Mouse (Mus musculus) layer of hippocampus, adult 11-12 months (tissue): ENCODE measurements at regions not wholly inside any gene's neighbourhood (a gene's known extent, or its start where the extent isn't known, plus 50 kb on each side); places are given as distances from the start of the nearest gene placed in this dataset.

Experiments used
- DNase-seq: peaks from one replicate; pipeline ENCODE4 v3.0.0; 2022; ENCODE audit warnings: low spot score

DNA sequence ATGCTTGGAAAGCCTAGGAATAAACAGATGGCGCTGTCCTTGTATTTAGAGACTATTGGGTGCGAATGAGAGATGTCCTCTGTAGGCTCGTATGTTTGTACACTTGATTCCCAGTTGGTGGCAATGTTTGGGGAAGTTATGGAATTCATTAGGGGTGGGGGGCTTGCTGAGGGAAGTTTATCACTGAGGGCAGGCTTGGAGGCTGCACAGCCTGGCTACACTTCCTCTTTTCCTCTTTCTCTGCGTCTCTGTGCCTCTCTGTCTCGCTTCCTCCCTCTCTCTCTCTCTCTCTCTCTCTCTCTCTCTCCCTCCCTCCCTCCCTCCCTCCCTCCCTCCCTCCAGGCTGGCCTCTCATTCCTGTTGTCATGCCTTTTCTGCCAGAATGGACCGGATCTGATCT, 104.2 kb upstream of the Arid2 start:
- no peak for DNase-seq

DNA sequence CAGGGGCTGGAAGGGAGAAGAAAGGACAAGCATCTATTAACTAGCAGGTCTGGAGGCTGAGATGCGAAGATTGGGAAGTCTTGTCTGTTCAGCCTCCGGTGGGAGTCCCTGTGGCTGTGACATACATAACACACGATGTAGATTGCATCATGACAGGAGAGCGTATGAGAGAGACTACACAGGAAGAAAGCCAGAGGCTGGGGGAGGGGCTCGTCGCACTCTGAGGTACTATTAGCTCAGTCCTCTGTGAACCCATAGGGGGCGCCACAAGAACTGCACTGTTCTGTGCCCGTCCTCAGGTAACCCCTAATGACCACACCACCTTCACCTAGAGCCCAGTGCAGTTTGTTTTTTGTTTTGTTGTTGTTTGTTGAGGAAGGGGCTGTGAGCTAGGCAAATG, 102.7 kb upstream of the Arid2 start:
- no peak for DNase-seq

DNA sequence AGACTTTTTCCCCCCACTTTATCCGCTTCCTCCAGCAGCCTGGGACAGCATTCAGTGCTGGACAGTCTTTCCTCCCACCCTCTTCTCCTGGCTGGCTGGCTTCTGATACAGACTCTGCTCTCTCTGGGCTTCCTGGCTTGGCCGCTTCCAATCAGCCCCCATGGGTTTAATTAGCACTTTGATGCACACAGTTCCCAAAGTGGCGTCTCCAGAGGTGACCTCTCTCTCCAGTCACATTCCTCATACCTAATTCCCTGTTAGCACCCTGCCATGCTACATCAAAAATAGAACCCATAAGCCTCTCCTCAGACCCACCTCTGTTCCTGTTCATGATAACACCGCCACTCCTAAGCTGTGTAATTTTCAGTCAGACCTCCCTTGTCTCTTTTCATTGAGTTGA, 101.9 kb upstream of the Arid2 start:
- no peak for DNase-seq

DNA sequence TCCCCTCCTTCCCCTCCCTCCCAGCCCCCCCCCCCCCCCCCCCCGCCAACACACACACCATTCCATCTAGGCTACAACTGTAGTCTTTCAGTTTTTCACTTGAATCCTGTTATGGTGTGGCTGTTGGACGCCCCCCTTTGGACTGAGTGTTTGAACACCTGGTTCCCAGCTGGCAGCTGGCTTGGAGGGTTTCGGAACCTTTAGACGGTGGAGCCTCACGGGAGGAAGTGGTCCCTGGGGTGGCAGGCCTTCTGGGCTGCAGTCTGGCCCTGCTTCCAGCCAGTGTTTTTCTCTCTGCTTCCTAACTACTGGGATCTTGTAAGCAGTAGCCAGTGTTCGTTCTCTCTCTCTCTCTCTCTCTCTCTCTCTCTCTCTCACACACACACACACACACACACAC, 101.4 kb upstream of the Arid2 start:
- DNase-seq: no peak

DNA sequence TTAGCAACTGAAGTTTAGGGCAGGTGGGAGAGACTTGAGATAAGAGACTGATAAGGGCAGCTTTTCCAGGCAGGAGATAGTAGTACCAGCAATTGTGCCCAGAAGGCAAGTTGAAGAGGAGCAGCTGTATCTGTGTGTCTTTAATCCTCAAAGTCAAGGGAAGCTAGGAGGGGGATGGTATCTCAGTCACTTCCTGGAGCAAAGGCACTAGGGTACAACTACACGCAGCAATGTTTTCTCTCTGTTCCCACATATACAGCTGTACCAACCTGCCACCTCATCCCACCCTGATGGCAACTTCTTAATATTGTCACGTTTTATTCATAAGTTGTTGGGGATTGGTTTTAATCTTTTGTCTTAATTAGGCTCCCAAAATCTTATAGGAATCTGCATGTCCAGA, 97.8 kb upstream of the Arid2 start:
- DNase-seq: no peak

DNA sequence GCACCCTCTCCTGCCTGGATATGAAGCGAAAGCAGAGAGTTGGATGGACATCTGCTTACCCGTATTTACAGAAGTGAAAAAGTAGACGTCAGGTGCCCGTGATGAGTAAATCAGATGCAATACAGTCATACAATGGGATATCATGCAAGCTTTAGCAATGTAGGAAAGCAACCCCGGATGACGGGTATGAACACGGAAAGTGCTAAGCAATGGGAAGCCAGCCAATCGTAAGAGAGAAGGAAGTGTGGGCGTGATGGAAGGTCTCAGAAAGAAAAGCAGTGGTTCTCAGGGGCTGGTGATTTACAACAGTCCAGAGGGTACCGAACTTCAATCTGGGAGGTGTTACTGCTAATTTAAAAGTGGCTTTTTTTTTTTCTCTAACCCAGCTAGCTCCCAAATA, 89.9 kb upstream of the Arid2 start:
- no peak for DNase-seq

DNA sequence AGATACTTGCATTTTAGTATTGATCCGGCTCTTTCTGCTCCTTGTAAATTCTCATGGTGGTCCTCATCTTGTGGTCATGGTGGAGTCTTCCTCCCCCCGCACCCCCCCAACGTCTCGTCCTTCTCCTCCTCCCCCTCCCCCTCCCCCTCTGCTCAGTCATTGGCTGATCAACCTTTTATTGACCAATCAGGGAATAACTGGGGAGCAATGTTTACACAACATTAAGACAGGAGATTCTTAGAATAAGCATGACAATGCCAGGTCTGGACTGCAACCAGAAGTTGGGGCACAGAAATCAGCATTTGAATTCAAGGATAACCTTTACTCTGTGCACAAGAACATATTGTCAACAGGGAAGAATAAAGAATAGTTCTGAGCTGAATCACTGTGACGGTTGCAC, 89.4 kb upstream of the Arid2 start:
- DNase-seq: no peak

DNA sequence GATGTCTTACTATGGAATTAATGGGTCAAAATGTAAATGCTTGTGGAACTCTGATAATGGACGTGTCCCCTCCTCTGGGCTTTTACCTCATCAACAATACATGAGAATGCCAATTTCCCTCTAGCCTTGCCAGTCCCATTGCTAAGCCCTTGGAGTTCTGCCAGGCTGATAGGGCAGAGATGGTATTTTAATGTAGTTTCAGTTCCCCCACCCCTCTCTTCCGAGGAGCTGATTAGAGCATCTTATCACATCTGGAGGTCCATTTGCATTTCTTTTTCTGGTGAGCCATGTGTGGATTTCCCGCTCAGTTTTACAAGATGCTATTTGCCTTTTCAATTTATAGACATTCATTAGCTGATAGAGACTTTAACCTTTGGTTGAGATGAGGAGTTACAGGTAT, 86.0 kb upstream of the Arid2 start:
- DNase-seq: no peak

DNA sequence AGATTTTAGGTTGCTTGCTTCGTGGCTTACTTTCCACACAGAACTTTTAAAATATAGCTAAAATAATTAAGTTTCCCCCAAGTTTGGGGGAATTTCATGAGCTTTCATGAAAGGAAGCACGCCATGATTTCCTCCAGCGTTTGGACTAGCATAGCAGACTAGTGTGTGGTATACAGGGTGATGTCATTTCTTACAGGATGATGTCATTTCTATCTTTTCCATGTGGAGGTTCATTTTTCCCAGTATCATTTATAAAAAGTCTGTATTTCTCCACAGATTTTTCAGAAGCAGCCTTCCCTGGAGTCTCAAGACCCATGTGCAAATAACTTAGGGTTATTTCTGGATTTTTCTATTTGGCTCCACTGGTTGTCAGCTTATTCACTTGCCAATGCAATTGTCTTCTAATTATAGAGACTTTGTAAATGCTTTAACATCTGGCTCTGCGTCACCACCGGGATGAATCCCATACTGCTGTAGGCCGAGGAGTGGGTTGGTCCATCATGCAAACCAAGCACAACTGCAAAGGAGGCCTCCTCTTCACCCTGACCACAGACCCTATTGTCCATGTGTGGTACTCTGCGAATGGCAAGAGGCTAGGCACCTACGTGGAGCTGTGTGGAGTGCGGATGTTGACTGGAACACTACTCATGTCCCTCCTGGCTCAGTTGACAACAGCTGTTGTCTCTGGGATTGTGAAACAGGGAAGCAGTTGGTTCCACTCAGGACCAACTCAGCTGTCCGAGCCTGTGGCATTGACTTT, 85.4 kb upstream of the Arid2 start:
- DNase-seq: no peak

DNA sequence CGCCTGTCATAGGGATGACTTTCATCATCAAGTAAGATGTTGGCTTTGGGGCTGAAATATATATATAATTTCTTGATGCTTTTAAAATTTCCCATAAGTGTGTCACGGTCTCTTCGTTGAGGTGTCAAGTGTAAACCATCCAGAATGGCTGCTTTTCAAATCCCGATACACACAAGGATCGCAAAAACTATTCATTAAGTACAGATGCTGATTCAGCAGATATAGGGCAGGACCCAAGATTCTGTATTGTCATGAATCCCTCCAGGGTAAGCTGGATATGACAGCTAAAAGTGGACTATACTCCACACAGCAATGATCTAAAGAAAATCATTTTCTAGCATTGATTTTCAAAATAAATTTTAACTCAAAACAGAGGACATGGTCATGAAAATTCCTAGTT, 83.1 kb upstream of the Arid2 start:
- no peak for DNase-seq

DNA sequence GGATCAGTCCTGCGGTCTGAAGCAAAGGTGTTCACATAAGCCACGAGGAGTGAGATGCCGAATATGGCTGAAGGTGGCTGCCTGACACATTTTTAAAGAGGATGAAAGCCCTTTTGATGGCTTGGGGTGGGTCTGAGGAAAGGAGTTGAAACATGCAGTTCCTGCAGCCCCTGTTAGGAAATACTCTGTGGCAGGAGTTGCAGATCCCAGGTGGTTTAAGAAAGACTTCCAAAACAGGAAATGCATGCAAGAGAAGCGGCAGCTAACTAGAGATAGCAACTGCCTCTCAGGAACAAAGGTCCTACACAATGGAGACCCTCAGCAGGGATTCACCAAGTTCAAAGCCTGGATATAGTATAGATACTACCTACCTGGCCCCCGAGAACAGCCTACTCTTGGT, 82.7 kb upstream of the Arid2 start:
- no peak for DNase-seq

DNA sequence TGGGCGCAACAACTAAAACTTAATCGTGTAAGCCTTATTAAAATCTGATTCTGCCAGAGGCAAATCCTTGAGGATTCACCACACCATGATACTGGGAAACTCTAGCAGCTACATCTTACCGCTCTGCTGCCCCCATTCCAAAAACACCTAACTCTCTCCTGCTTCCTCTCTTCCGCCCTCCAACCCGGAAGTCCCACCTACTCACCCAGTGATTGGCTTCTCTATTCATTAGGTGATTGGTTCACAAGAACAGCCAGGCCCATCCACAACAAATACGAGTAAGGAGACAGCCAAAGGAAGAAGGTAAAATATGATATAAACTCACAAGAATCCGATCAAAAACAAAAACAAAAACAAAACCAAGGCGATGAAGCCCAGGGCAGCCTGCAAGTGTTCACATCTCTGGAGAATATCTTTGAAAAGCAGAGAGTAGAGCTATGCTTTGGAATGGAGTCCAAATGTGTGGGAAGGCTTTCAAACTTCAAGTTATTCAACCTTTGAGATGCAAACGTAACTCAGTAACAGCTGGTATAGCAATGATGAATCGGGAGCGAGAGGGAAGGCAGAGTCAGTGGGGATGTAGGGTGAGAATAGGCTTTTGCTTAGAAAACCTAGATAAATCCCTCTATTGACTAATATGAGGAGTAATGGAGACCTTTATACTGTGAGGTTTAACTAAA, 76.5 kb upstream of the Arid2 start:
- DNase-seq: no peak

DNA sequence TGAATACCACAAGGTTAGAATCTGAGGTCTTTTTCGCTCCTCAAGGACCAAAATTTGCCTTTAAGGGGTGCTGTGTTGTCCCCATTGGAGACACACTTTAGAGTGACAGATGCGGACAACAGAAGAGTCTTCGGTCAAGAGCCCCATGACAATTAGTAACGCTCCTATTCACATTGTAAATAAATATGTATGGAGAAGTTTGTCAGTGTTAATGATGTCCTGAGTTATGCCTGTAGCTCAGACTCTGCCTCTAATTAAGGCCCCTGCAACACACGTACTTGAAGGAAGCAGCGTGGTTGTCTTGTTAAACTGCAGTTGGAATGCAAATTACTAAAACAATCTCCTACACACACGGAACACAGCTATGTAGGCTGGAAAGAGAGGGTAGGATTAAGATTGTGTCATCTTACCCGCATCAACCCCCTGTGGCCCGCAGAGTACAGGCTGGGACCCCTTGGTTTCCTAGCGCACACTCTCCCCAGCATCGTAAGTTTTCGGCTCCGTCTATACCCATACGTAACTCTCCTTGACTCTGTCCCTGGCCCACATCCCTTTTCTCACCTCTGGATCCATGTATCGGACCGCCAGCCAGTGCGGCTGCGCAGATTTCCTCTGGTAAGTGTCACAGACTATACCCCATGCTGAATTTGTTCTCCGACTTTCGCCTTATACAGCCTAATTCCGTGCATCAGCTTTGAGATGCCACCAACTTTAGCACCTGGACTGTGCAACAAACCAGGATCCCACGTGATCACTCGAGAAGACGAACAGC, 73.6 kb upstream of the Arid2 start:
- no peak for DNase-seq

DNA sequence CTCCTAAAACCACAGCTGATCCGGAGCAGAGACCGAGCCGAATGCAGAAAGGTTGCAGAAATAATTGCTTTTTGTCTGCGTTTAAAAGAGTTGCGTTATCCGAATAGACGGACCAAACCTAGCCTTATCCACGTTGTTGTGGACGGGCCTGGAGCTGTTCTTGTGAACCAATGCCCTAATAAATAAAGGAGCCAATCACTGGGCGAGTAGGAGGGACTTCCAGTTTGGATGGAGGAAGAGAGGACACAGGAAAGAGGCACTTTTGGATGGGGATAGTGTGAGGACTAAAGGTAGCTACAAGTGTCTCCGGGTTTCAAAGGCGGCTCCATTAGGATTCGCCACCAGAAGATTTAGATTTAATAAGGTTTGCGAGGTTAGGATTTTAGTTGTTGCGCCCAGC, 69.4 kb upstream of the Arid2 start:
- no peak for DNase-seq

DNA sequence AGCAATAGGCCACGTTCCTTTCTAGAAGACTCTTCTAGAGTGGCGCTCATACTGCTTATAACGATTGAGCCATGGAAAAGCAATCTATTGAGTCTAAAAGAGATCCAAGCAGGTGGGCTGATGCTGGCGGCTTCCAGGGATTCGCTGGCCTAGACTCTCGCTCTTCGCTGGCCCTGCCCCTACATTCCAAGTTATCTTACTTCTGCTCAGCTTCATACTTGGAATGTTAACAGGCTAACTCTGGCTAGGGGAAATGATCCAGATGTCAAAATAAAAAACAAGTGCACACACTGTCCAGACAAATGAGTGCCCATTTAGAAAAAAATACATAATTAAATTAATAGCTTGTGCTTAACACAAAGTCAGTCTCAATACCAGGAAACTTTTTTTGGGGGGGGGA, 67.6 kb upstream of the Arid2 start:
- DNase-seq: no peak

DNA sequence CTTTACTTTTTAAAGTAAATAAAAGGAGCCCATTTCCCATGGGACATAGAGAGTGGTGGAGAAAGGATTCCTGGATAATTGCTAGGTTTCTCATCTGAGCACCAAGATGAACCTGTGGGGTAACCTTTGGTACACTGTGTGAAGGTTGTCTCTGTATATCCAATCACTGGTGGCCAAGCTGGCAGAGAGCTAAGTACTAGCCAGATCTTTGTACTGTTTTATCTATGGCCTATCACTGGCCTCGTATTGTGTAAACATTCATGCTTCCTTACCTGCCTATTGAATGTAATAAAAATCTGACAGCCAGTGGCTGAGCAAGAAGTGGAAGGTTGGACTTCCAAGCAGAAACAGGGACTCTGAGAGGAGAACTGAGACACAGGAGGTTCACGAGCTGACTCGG, 55.3 kb upstream of the Arid2 start:
- DNase-seq: no peak

DNA sequence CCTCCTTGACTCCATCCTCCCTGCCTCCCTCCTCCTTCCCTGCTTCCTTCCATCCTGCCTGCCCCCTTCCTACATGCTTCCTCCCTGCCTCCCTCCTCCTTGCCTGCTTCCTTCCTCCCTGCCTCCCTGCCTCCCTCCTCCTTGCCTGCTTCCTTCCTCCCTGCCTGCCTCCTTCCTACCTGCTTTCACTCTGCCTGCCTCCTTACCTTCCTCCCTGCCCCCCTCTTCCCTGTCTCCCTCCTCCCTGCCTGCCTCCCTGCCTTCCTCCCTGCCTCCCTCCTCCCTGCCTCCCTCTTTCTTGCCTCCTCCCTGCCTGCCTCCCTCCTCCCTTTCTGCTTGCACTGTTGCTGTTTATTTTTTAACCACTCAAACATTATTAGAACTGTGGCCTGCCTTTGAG, 54.2 kb upstream of the Arid2 start:
- no peak for DNase-seq

DNA sequence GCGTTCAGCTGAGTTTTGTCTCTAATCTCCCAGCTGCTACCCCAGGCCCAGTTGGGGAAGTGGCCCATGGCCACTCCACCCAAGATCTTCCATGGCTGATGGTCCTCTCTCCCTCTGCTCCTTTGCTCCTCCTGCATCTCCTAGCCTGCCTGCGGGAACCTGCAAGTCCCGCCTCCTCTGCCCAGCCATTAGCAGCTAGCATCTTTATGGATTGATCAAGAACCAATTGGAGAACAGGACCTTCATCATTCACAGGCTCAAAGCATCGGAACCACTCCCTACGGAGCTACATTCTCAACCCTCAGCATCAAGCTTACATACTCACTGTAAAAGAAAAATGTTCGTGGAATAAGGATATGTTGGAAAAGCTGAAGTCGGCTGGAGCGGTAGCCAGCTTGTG, 52.5 kb upstream of the Arid2 start:
- no peak for DNase-seq
